Mouse (Mus musculus) cerebellum, adult 9-10 months (tissue): ENCODE measurements around the gene Fbxo34.

ENCODE experiments used
- DNase-seq: peaks from one replicate; pipeline ENCODE4 v3.0.0; 2022

The Fbxo34 gene

GRCm38 (mm10) chr14:47472743-47473546 lies 22.7 kb downstream of the Fbxo34 start:
- peak; percentile 72 for DNase-seq

- DNase-seq = peak; percentile 26
These were observed 23.7 kb downstream of the Fbxo34 start for GRCm38 (mm10) chr14:47473891-47474290.

- peak; percentile 26 for DNase-seq
These were observed 24.5 kb downstream of the Fbxo34 start for GRCm38 (mm10) chr14:47474571-47475254.

- no peak for DNase-seq
These were observed 26.0 kb downstream of the Fbxo34 start for GRCm38 (mm10) chr14:47476266-47476665.

- no peak for DNase-seq
These were observed 27.5 kb downstream of the Fbxo34 start for GRCm38 (mm10) chr14:47477711-47478110.

- DNase-seq = no peak
These were observed 32.0 kb downstream of the Fbxo34 start for GRCm38 (mm10) chr14:47482200-47482599.

- DNase-seq = no peak
These were observed 32.9 kb downstream of the Fbxo34 start for GRCm38 (mm10) chr14:47483099-47483498.

- no peak for DNase-seq
These were observed 38.5 kb downstream of the Fbxo34 start for GRCm38 (mm10) chr14:47488732-47489131.

GRCm38 (mm10) chr14:47489310-47490097 lies 39.3 kb downstream of the Fbxo34 start:
- DNase-seq = no peak

GRCm38 (mm10) chr14:47490732-47491131 lies 40.5 kb downstream of the Fbxo34 start:
- no peak for DNase-seq

- DNase-seq = no peak
These were observed 43.6 kb downstream of the Fbxo34 start for GRCm38 (mm10) chr14:47493592-47494361.

- DNase-seq = no peak
These were observed 45.7 kb downstream of the Fbxo34 start for GRCm38 (mm10) chr14:47495951-47496350.

GRCm38 (mm10) chr14:47497166-47497565 lies 46.9 kb downstream of the Fbxo34 start:
- DNase-seq = no peak

- DNase-seq = no peak
These were observed 48.4 kb downstream of the Fbxo34 start for GRCm38 (mm10) chr14:47498632-47499031.

- no peak for DNase-seq
These were observed 53.8 kb downstream of the Fbxo34 start for GRCm38 (mm10) chr14:47504036-47504435.

GRCm38 (mm10) chr14:47506676-47507075 lies 56.5 kb downstream of the Fbxo34 start:
- no peak for DNase-seq

- no peak for DNase-seq
These were observed 57.8 kb downstream of the Fbxo34 start for GRCm38 (mm10) chr14:47508035-47508434.

- DNase-seq = no peak
These were observed 60.0 kb downstream of the Fbxo34 start for GRCm38 (mm10) chr14:47510244-47510643.

GRCm38 (mm10) chr14:47513606-47514005 lies 63.4 kb downstream of the Fbxo34 start:
- no peak for DNase-seq

GRCm38 (mm10) chr14:47514816-47515453 lies 64.7 kb downstream of the Fbxo34 start:
- DNase-seq = no peak

GRCm38 (mm10) chr14:47515636-47516035 lies 65.4 kb downstream of the Fbxo34 start:
- DNase-seq = no peak

- DNase-seq = no peak
These were observed 66.5 kb downstream of the Fbxo34 start for GRCm38 (mm10) chr14:47516755-47517154.
